Mouse (Mus musculus) embryonic fibroblast, embryonic 13.5 days (primary cell): ENCODE results near the gene Pcbp1.

Experiments used
- CTCF ChIP-seq: IDR thresholded peaks from 2 replicates; pipeline ENCODE4 v1.5.1; 2011; ENCODE audit warnings: mild to moderate bottlenecking, control low read depth, low read length, moderate library complexity, borderline replicate concordance; ENCODE audit not compliant: insufficient read depth
- POLR2A ChIP-seq: IDR thresholded peaks from 2 replicates; pipeline ENCODE4 v1.6.1; 2011; ENCODE audit warnings: low read depth, mild to moderate bottlenecking, control low read depth, low read length, moderate library complexity

DNA sequence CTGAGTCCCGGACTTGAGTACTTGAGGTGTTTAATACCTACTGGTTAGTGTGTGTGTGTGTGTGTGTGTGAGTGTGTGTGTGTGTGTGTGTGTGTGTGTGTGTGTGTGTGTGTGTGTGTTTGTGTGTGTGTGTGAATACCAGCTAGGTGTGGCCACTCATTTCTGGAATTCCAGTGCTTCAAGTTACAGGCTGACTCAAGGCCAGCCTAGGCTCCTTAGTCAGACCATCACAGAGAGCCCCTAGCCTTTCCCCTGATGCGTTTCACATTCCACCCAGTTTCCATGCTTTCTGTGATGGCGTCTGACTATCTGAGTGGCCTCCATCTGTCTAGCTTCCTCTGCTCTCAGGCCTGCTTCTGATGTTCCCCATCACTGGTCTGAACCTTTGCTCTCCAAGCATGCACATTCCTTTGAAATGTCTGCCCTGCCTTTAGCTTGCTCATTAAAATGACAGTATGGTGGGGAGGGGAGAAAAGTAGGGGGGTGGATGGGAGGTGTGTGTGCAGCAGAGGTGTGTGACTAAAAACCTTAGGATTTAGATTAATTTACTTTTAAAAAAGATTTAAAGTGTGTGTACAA lies 6.3 kb downstream of the Pcbp1 start:
- no peak for TF ChIP-seq CTCF
- TF ChIP-seq POLR2A, result no peak
